Mouse (Mus musculus): ENCODE measurements around the gene Olfr64. TPM values are rescaled to one million over a fixed set of nuclear protein-coding genes. Genes with fewer than 3 reads are reported as not detected.

The Olfr64 gene
- polyA plus RNA-seq, 1 experiment from 2014 or later = not detected

DNA sequence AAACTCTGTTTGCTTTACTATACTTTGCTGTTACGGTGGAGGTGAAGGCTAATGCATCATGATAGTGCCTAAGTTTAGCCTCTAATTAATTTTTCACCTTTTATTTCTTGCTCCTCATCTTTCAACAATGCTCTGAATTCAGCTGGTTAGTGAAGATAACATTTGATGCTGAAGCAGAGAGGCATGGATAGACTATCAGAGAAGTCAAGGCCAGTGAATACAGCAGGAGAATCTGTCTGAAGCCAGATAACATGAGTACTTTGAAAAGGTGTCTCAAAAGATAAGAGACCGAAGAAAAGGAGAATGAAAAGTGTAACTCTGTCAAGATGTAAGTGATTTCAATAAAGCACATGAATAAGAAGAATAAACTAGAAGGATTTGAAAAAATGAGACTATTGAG lies 17.2 kb downstream of the Olfr64 start:
- H3K27me3 ChIP-seq (ENCODE audit: control insufficient read depth, insufficient read depth, low read length) = no peaks in the 10 kb centered on the region
- WGBS = 86% methylated on average over 2 of the region's 2 CpGs
- no peak for ATAC-seq (ENCODE audit: insufficient read depth, low FRiP score, low TSS enrichment)
- H3K36me3 ChIP-seq (ENCODE audit: control insufficient read depth, insufficient read depth, low read length) = no peaks in the 10 kb centered on the region
- no peak overlapping the region for H3K9ac ChIP-seq (ENCODE audit: low read length)
- no peaks in the 10 kb centered on the region for H3K4me1 ChIP-seq (ENCODE audit: control insufficient read depth, insufficient read depth, low read length)
- H3K27ac ChIP-seq (ENCODE audit: low read depth, low read length) = no peak overlapping the region
- H3K4me2 ChIP-seq (ENCODE audit: low read depth) = no peak overlapping the region
- no peaks in the 10 kb centered on the region for H3K9me3 ChIP-seq (ENCODE audit: control insufficient read depth, low read length)
- H3K4me3 ChIP-seq (ENCODE audit: low read depth, low read length) = no peak overlapping the region
- DNase-seq (ENCODE audit: low spot score) = no peak

DNA sequence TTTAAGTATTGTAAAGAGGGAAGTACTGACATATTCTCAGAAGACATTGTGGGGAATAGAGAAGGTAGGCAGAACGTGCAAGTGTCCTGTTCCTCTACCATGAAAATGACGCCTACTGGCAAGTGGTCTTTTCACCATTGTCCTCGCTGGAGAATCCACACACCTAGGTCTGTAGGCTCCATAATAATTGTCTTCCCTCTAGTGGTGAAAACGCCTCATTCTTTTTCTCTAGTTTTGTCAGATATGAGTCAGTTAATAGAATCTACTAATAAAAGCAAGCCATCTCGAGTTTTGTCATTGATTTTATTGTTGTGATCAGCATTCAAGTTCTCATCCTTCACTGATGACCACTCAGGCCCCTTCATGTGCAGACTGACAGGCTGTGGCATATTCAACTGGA lies 19.8 kb downstream of the Olfr64 start:
- H3K36me3 ChIP-seq (ENCODE audit: control insufficient read depth, insufficient read depth, low read length) = no peaks in the 10 kb centered on the region
- ATAC-seq (ENCODE audit: insufficient read depth, low FRiP score, low TSS enrichment) (no peak), DNase-seq (ENCODE audit: low spot score) (no peak)
- H3K4me1 ChIP-seq (ENCODE audit: control insufficient read depth, insufficient read depth, low read length) = no peaks in the 10 kb centered on the region
- H3K9me3 ChIP-seq (ENCODE audit: control insufficient read depth, low read length) = no peaks in the 10 kb centered on the region
- 58% methylated on average over 5 of the region's 5 CpGs for WGBS
- no peak overlapping the region for H3K4me3 ChIP-seq (ENCODE audit: low read depth, low read length)
- H3K27ac ChIP-seq (ENCODE audit: low read depth, low read length) = no peak overlapping the region
- H3K27me3 ChIP-seq (ENCODE audit: control insufficient read depth, insufficient read depth, low read length) = no peaks in the 10 kb centered on the region
- no peak overlapping the region for H3K4me2 ChIP-seq (ENCODE audit: low read depth)
- H3K9ac ChIP-seq (ENCODE audit: low read length) = no peak overlapping the region

DNA sequence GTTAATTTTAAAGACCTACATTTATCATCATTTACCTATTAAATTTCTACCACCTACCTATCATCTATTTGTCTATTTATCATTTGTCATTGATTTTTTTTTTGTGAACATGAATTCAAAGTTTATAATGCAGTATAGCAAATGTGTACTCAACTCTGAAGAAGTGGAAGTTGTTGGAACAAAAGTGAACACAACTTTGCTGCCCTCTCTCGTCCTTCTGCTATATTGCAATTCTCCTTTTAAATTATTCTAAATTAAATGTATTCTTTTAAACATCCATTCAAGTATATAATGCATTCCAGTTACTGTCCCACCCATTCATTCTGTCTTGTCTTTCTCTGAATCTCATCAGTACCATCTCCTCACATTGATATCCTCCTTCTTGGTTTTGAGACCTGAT lies 21.2 kb downstream of the Olfr64 start:
- Histone ChIP-seq H3K4me1 (ENCODE audit: control insufficient read depth, insufficient read depth, low read length) (no peaks in the 10 kb centered on the region), H3K4me2 (ENCODE audit: low read depth) (no peak overlapping the region), H3K27me3 (ENCODE audit: control insufficient read depth, insufficient read depth, low read length) (no peaks in the 10 kb centered on the region), H3K4me3 (ENCODE audit: low read depth, low read length) (no peak overlapping the region), H3K36me3 (ENCODE audit: control insufficient read depth, insufficient read depth, low read length) (no peaks in the 10 kb centered on the region), H3K9me3 (ENCODE audit: control insufficient read depth, low read length) (no peaks in the 10 kb centered on the region), H3K9ac (ENCODE audit: low read length) (no peak overlapping the region), H3K27ac (ENCODE audit: low read depth, low read length) (no peak overlapping the region)
- DNase-seq (ENCODE audit: low spot score) (no peak), ATAC-seq (ENCODE audit: insufficient read depth, low FRiP score, low TSS enrichment) (no peak)
- 10% methylated on average over 1 of the region's 1 CpGs for WGBS

DNA sequence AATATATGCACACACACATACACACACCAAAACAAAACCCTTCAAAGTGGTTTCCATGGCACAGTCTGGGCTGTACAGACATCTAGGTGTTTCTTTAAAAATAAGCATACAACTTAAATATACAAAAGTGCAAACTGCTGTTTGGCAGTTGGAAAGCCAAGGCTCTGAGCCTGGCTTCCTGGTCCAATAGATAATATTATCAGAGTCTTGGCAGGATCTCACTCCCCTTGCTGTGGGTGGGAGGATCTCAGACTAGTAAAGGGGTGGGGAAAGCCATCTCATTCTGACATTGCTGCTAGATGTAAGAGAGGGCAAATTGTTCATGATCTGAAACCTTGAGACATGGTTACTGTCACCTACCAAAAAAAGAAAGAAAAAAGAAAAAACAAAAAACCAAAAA lies 23.6 kb downstream of the Olfr64 start:
- ATAC-seq (ENCODE audit: insufficient read depth, low FRiP score, low TSS enrichment) (no peak), DNase-seq (ENCODE audit: low spot score) (no peak)
- Histone ChIP-seq H3K27ac (ENCODE audit: low read depth, low read length) (no peak overlapping the region), H3K4me2 (ENCODE audit: low read depth) (no peak overlapping the region), H3K9ac (ENCODE audit: low read length) (no peak overlapping the region), H3K4me1 (ENCODE audit: control insufficient read depth, insufficient read depth, low read length) (no peaks in the 10 kb centered on the region), H3K36me3 (ENCODE audit: control insufficient read depth, insufficient read depth, low read length) (no peaks in the 10 kb centered on the region), H3K9me3 (ENCODE audit: control insufficient read depth, low read length) (no peaks in the 10 kb centered on the region), H3K27me3 (ENCODE audit: control insufficient read depth, insufficient read depth, low read length) (no peaks in the 10 kb centered on the region), H3K4me3 (ENCODE audit: low read depth, low read length) (no peak overlapping the region)

DNA sequence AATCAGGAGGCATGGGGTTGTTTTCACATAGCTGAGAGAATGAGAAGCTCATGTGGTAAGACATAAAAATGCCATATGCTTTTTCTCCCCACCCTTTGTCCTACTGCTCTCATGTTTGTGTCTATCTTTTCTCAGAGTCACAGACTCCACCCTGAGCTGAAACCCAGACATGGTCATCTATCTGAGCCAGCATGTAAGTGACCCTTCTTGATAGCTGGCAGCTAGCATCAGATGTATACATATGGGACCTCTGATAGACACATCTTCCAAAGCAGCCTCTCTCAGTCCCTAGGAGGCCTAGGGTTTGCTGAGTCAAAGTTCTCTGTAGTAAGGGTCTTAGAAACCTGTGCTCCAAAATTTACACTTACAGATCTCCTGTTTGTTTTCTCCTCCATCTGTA lies 28.6 kb downstream of the Olfr64 start:
- no peaks in the 10 kb centered on the region for H3K27me3 ChIP-seq (ENCODE audit: control insufficient read depth, insufficient read depth, low read length)
- H3K36me3 ChIP-seq (ENCODE audit: control insufficient read depth, insufficient read depth, low read length) = no peaks in the 10 kb centered on the region
- no peak overlapping the region for H3K4me3 ChIP-seq (ENCODE audit: low read depth, low read length)
- H3K9me3 ChIP-seq (ENCODE audit: control insufficient read depth, low read length) = no peaks in the 10 kb centered on the region
- ATAC-seq (ENCODE audit: insufficient read depth, low FRiP score, low TSS enrichment) (no peak), DNase-seq (ENCODE audit: low spot score) (no peak)
- H3K27ac ChIP-seq (ENCODE audit: low read depth, low read length) = no peak overlapping the region
- no peaks in the 10 kb centered on the region for H3K4me1 ChIP-seq (ENCODE audit: control insufficient read depth, insufficient read depth, low read length)
- no peak overlapping the region for H3K4me2 ChIP-seq (ENCODE audit: low read depth)
- H3K9ac ChIP-seq (ENCODE audit: low read length) = no peak overlapping the region

DNA sequence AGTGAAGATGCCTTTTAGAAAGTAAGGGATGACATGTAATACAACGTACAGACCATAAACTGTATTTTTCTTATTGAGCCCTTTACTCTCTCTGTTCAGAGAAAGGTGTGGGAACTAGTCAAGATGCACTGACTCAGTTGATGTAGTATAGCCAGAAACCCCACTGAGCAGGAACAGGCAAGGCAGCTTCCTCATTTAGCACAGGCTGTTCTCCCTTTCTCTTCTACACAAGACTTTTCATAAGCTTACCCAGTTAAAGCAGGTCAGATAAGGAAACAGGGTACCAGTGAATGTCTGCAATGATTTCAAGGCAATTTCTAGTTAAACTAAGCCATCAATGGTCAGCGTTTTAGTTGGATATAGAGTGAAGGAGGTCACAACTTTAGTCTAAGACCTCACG lies 32.8 kb downstream of the Olfr64 start:
- H3K4me1 ChIP-seq (ENCODE audit: control insufficient read depth, insufficient read depth, low read length) = no peaks in the 10 kb centered on the region
- WGBS = 90% methylated on average over 3 of the region's 3 CpGs
- H3K4me3 ChIP-seq (ENCODE audit: low read depth, low read length) = no peak overlapping the region
- ATAC-seq (ENCODE audit: insufficient read depth, low FRiP score, low TSS enrichment) = no peak
- H3K27me3 ChIP-seq (ENCODE audit: control insufficient read depth, insufficient read depth, low read length) = no peaks in the 10 kb centered on the region
- no peak for DNase-seq (ENCODE audit: low spot score)
- H3K4me2 ChIP-seq (ENCODE audit: low read depth) = no peak overlapping the region
- H3K36me3 ChIP-seq (ENCODE audit: control insufficient read depth, insufficient read depth, low read length) = no peaks in the 10 kb centered on the region
- no peak overlapping the region for H3K27ac ChIP-seq (ENCODE audit: low read depth, low read length)
- H3K9ac ChIP-seq (ENCODE audit: low read length) = no peak overlapping the region
- no peaks in the 10 kb centered on the region for H3K9me3 ChIP-seq (ENCODE audit: control insufficient read depth, low read length)

DNA sequence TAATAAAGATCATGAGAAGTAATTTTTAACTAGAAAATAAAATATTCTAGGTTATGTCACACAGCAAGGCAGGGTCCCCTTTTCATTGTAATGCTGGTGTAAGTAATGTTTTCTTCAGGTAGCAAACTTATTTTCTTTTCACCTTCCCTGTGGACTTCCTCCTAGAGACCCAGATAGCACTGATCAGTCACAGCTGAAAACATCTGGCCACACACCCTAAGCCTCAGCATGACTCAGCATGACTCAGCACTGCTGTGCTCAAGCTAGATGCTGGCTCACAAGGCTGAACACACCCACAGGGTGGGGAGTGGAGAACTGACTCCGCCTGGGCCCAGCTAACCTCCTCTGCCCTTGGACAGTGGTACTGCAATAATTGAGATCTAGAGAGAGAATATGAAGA lies 33.4 kb downstream of the Olfr64 start:
- no peaks in the 10 kb centered on the region for H3K36me3 ChIP-seq (ENCODE audit: control insufficient read depth, insufficient read depth, low read length)
- H3K4me3 ChIP-seq (ENCODE audit: low read depth, low read length) = no peak overlapping the region
- H3K9me3 ChIP-seq (ENCODE audit: control insufficient read depth, low read length) = no peaks in the 10 kb centered on the region
- DNase-seq (ENCODE audit: low spot score) (no peak), ATAC-seq (ENCODE audit: insufficient read depth, low FRiP score, low TSS enrichment) (no peak)
- H3K27ac ChIP-seq (ENCODE audit: low read depth, low read length) = no peak overlapping the region
- 71% methylated on average over 1 of the region's 1 CpGs for WGBS
- no peaks in the 10 kb centered on the region for H3K4me1 ChIP-seq (ENCODE audit: control insufficient read depth, insufficient read depth, low read length)
- H3K9ac ChIP-seq (ENCODE audit: low read length) = no peak overlapping the region
- H3K27me3 ChIP-seq (ENCODE audit: control insufficient read depth, insufficient read depth, low read length) = no peaks in the 10 kb centered on the region
- no peak overlapping the region for H3K4me2 ChIP-seq (ENCODE audit: low read depth)

DNA sequence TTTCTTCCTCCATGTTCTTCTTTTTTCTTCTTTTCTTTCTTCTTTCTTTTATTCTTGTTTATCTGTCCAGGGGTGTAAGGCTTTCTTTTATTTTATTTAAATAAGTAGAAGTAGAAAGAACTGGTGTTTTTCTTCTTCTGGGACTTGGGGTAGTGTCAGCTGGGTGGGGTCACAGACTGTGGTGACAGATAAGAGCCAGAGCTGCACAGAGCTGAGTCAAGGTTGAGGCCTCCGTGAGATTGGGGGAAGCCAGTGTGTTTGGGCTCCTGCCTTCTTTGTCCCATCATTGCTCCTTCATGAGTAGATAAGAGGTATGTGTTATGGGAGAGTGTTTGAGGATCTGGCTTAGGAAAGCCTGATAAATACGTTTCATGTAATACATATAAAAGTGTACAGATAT lies 35.2 kb downstream of the Olfr64 start:
- H3K9me3 ChIP-seq (ENCODE audit: control insufficient read depth, low read length) = no peaks in the 10 kb centered on the region
- H3K27me3 ChIP-seq (ENCODE audit: control insufficient read depth, insufficient read depth, low read length) = no peaks in the 10 kb centered on the region
- ATAC-seq (ENCODE audit: insufficient read depth, low FRiP score, low TSS enrichment) = no peak
- 80% methylated on average over 2 of the region's 2 CpGs for WGBS
- no peaks in the 10 kb centered on the region for H3K36me3 ChIP-seq (ENCODE audit: control insufficient read depth, insufficient read depth, low read length)
- no peaks in the 10 kb centered on the region for H3K4me1 ChIP-seq (ENCODE audit: control insufficient read depth, insufficient read depth, low read length)
- H3K4me2 ChIP-seq (ENCODE audit: low read depth) = no peak overlapping the region
- no peak for DNase-seq (ENCODE audit: low spot score)
- H3K27ac ChIP-seq (ENCODE audit: low read depth, low read length) = no peak overlapping the region
- no peak overlapping the region for H3K4me3 ChIP-seq (ENCODE audit: low read depth, low read length)
- no peak overlapping the region for H3K9ac ChIP-seq (ENCODE audit: low read length)

DNA sequence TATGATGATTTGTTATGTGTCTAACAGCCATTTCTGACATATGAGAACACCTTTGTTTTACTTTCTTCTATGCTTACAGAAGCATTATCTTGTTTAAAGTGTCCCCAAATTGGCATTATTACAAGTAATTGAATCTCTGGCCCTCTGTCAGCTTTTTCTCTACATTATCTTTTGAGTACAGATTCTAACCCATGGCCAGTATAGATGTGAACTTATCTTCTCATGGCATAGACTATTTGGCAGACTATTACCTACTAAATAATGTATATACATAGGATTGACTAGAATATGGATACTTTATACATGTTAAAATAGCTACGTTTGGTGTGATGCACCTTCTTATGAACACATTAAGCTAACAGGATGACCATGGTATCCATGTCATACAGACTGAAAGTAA lies 39.6 kb downstream of the Olfr64 start:
- DNase-seq (ENCODE audit: low spot score) = no peak
- Histone ChIP-seq H3K36me3 (ENCODE audit: control insufficient read depth, insufficient read depth, low read length) (no peaks in the 10 kb centered on the region), H3K4me1 (ENCODE audit: control insufficient read depth, insufficient read depth, low read length) (no peaks in the 10 kb centered on the region), H3K9ac (ENCODE audit: low read length) (no peak overlapping the region), H3K27me3 (ENCODE audit: control insufficient read depth, insufficient read depth, low read length) (no peaks in the 10 kb centered on the region), H3K27ac (ENCODE audit: low read depth, low read length) (no peak overlapping the region), H3K4me2 (ENCODE audit: low read depth) (no peak overlapping the region), H3K9me3 (ENCODE audit: control insufficient read depth, low read length) (no peaks in the 10 kb centered on the region), H3K4me3 (ENCODE audit: low read depth, low read length) (no peak overlapping the region)
- no peak for ATAC-seq (ENCODE audit: insufficient read depth, low FRiP score, low TSS enrichment)
- 69% methylated on average over 1 of the region's 1 CpGs for WGBS

Data from neural tube, embryonic 11.5 days (tissue).